Mouse (Mus musculus) heart, embryonic 15.5 days (tissue): ENCODE measurements around the gene Gpr137. TPM values are rescaled to one million over a fixed set of nuclear protein-coding genes. Genes with fewer than 3 reads are reported as not detected.
"Not testable (repeated sequence)": the region's sequence is repeated elsewhere in the genome, so short reads cannot be mapped to it uniquely, and the experiment has no call there.

Experiments
- ATAC-seq: fragments of 200-750 bp; cut with Nextera tagmentation; replicated peaks from 2 replicates; pipeline ENCODE4 v1.8.0; 2017; ENCODE audit warnings: low read depth, moderate TSS enrichment; ENCODE audit not compliant: insufficient number of reproducible peaks, insufficient read depth, low FRiP score
- H3K27ac ChIP-seq: fragments of 300-500 bp; sonication (generic); 2 replicates; pipeline ENCODE4 v1.5.1; 2015; ENCODE audit warnings: mild to moderate bottlenecking, inconsistent platforms
- H3K27me3 ChIP-seq: fragments of 300-500 bp; sonication (generic); 2 replicates; pipeline ENCODE4 v1.6.1; 2015; ENCODE audit warnings: inconsistent platforms
- H3K36me3 ChIP-seq: fragments of 300-500 bp; sonication (generic); 2 replicates; pipeline ENCODE4 v1.6.1; 2015; ENCODE audit warnings: mild to moderate bottlenecking, inconsistent platforms
- H3K4me1 ChIP-seq: fragments of 300-500 bp; sonication (generic); replicated peaks from 2 replicates; pipeline ENCODE4 v1.6.1; 2015; ENCODE audit warnings: inconsistent platforms
- H3K4me2 ChIP-seq: fragments of 300-500 bp; sonication (generic); 2 replicates; pipeline ENCODE4 v1.6.1; 2015; ENCODE audit warnings: inconsistent platforms, mild to moderate bottlenecking, moderate library complexity
- H3K4me3 ChIP-seq: fragments of 300-500 bp; sonication (generic); 2 replicates; pipeline ENCODE4 v1.5.1; 2015; ENCODE audit warnings: mild to moderate bottlenecking, inconsistent platforms
- H3K9ac ChIP-seq: fragments of 300-500 bp; sonication (generic); 2 replicates; pipeline ENCODE4 v1.6.1; 2015; ENCODE audit warnings: mild to moderate bottlenecking, inconsistent platforms
- H3K9me3 ChIP-seq: fragments of 300-500 bp; sonication (generic); replicated peaks from 2 replicates; pipeline ENCODE4 v1.6.1; 2016; ENCODE audit warnings: inconsistent platforms
- WGBS: fragments of 180-500 bp; shearing (Covaris S2); methylation state at CpG from one replicate; pipeline ENCODE4 v1.1.7; 2015; ENCODE audit warnings: mixed read lengths; 5-methylcytosine and 5-hydroxymethylcytosine counted together
- polyA plus RNA-seq: library from polyadenylated mRNA; unstranded; fragments of >200 nt; fragmentation: Nextera tagmentation; extraction: Ambion mirVana; gene quantifications from 2 replicates; pipeline ENCODE4 v1.2.1, GENCODE M21; 2015

The Gpr137 gene
- 20.8 and 27.7 TPM in 2 replicates for polyA plus RNA-seq

DNA sequence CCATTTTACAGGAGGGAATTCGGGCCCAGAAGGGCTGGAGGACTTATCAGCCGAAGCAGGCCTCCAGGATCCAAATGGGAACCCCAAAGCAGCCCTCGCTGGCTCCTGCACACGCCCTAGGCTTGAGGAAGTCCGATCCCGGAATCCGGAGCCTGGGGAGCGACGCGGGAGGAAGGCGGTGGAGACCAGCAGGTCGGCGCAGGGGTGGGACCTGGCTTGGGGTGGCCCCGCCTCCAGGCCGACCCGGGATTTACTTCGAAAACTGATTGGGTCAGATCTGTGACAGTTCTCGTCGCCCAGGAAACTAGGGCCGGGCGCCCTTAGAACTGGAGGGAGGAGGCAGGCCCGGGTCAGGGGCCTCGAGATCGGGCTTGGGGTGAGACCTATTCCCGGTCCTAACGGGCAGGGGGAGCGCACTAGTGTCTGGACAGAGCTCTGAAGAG lies at the start of gene Gpr137:
Gpr137 (minus strand) TSS at position 232 of the 443 bp plus-strand sequence.
- peak within 1 kb of the TSS; percentile 99 for H3K4me2 ChIP-seq
- H3K9me3 ChIP-seq: no peaks in the 10 kb centered on the region
- H3K27me3 ChIP-seq: no peaks in the 10 kb centered on the region
- under 1% methylated on average over 27 of the region's 27 CpGs for WGBS
- H3K36me3 ChIP-seq: 0 out of 2 replicates have a peak, but pooled peaks cover 14% of the 10 kb centered on the region
- H3K9ac ChIP-seq: peak within 1 kb of the TSS; percentile 95
- ATAC-seq: peak; percentile 90
- peak within 1 kb of the TSS; percentile 95 for H3K27ac ChIP-seq
- peak within 1 kb of the TSS; percentile 87 for H3K4me3 ChIP-seq
- H3K4me1 ChIP-seq: peaks cover 28% of the 10 kb centered on the region

DNA sequence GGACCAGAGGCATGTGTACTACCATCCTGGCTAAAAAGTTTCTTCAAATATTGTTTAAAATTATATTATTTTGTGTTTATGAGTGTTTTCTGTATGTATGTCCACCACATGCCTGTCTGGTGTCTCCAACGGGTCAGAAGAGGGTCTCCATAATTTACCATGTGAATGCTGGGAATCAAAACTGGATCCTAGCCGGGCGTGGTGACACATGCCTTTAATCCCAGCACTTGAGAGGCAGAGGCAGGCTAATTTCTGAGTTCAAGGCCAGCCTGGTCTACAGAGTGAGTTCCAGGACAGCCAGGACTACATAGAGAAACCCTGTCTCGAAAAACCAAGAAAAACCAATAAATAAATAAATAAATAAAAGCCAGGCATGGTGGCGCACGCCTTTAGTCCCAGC lies 48.9 kb upstream of the Gpr137 start:
- not testable (repeated sequence) for H3K27ac ChIP-seq, ATAC-seq, H3K9ac ChIP-seq, H3K27me3 ChIP-seq, H3K9me3 ChIP-seq, H3K36me3 ChIP-seq, H3K4me3 ChIP-seq, H3K4me2 ChIP-seq
- WGBS: 88% methylated on average over 6 of the region's 6 CpGs
- peaks cover 44% of the 10 kb centered on the region for H3K4me1 ChIP-seq

DNA sequence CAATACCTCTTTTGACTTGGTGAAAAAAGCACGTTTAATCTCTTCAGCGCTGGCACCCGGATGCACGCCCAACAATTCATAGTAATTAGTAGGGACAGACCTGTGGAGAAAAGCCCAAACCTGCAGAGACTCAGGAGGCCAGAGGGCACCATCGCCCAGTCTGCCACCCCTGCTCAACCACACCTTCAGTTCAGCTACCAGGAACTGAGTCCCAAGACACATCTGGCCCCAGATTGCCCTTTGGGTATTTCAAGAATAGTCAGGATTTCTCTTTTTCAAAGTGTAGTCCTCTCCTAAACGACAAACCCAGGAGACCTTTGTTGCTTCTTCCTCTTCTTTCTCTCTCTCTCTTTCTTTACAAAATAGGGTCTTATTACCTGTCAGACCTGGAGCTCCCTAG lies 48.4 kb upstream of the Gpr137 start:
- Histone ChIP-seq H3K4me1 (peaks cover 49% of the 10 kb centered on the region), H3K36me3 (peaks cover 4% of the 10 kb centered on the region; the same call in 1 of the 2 replicates), H3K27me3 (no peaks in the 10 kb centered on the region), H3K9ac (no peak overlapping the region), H3K4me3 (no peak overlapping the region), H3K4me2 (no peak overlapping the region), H3K9me3 (no peaks in the 10 kb centered on the region), H3K27ac (no peak overlapping the region)
- no peak for ATAC-seq
- 90% methylated on average over 6 of the region's 6 CpGs for WGBS

DNA sequence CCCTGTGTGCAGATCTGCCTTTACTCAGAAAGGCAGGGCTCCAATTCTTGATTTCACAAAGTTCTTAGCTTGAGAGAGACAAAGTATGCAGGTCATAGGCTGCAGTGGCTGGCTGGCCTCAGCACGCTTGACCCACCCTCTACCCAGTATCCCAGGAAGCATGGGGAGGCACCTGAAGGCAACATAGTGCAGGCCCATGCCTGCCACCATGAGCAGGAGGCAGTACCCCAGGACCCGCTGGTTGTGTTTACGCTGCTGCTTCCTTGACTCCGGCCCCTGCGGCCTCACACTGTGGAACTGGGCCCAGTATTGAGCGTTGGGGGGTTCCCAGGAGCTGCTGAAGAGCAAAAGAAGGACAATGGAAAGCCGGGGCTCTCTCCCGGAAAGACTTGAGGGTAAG lies 47.0 kb upstream of the Gpr137 start:
- no peak overlapping the region for H3K9ac ChIP-seq
- H3K4me1 ChIP-seq: peaks cover 43% of the 10 kb centered on the region
- H3K4me3 ChIP-seq: no peak overlapping the region
- no peak overlapping the region for H3K4me2 ChIP-seq
- 90% methylated on average over 8 of the region's 8 CpGs for WGBS
- no peaks in the 10 kb centered on the region for H3K9me3 ChIP-seq
- ATAC-seq: no peak
- H3K27ac ChIP-seq: no peak overlapping the region
- peaks cover 13% of the 10 kb centered on the region for H3K36me3 ChIP-seq
- H3K27me3 ChIP-seq: no peaks in the 10 kb centered on the region

- Histone ChIP-seq H3K9me3 (no peaks in the 10 kb centered on the region), H3K4me2 (peak overlapping the region; percentile 73), H3K4me1 (peaks cover 31% of the 10 kb centered on the region), H3K36me3 (peaks cover 25% of the 10 kb centered on the region), H3K4me3 (peak overlapping the region; percentile 84), H3K27ac (peak overlapping the region; percentile 99), H3K9ac (peak overlapping the region; percentile 96), H3K27me3 (no peaks in the 10 kb centered on the region)
- 5% methylated on average over 8 of the region's 8 CpGs for WGBS
- peak; percentile 4; the same call in 1 of the 2 replicates for ATAC-seq
Observed at GRCm38 (mm10) chr19:6987904-6988285, 45.6 kb upstream of the Gpr137 start.

GRCm38 (mm10) chr19:6987061-6987903 lies 45.0 kb upstream of the Gpr137 start, which contains the start of gene Vegfb:
Gene Vegfb (minus strand): TSS chr19:6987651.
- Histone ChIP-seq H3K36me3 (peaks cover 31% of the 10 kb centered on the region), H3K4me2 (peak within 1 kb of the TSS; percentile 73), H3K9me3 (no peaks in the 10 kb centered on the region), H3K27me3 (no peaks in the 10 kb centered on the region), H3K4me3 (peak within 1 kb of the TSS; percentile 84), H3K4me1 (peaks cover 30% of the 10 kb centered on the region), H3K9ac (peak within 1 kb of the TSS; percentile 96), H3K27ac (peak within 1 kb of the TSS; percentile 99)
- under 1% methylated on average over 64 of the region's 85 CpGs for WGBS
- peak; percentile 71 for ATAC-seq

- WGBS: 67% methylated on average over 10 of the region's 10 CpGs
- no peak for ATAC-seq
- H3K4me2 ChIP-seq: peak overlapping the region; percentile 73
- no peaks in the 10 kb centered on the region for H3K27me3 ChIP-seq
- H3K9me3 ChIP-seq: no peaks in the 10 kb centered on the region
- H3K27ac ChIP-seq: peak overlapping the region; percentile 99
- peaks cover 34% of the 10 kb centered on the region for H3K36me3 ChIP-seq
- H3K9ac ChIP-seq: peak overlapping the region; percentile 96
- peak overlapping the region; percentile 84 for H3K4me3 ChIP-seq
- H3K4me1 ChIP-seq: peaks cover 28% of the 10 kb centered on the region
Observed at GRCm38 (mm10) chr19:6985951-6986708, 43.9 kb upstream of the Gpr137 start.

DNA sequence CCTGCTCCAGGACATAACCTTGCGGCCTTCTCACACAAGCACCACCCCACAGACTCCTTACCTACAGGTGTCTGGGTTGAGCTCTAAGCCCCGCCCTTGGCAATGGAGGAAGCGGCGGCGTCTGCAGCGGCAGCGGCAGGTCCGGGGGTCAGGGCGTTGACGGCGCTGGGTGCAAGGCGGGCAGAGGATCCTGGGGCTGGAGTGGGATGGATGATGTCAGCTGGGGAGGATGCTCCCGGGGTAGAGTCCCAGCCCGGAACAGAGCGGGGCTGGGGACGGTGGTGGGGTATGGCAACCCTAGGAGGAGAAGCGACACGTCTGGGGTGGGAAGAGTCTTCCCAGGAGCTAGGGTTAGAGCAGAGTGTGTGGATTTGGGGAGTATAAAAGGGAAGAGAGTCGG lies 43.0 kb upstream of the Gpr137 start:
- ATAC-seq: no peak
- Histone ChIP-seq H3K27ac (no peak overlapping the region), H3K36me3 (peaks cover 34% of the 10 kb centered on the region), H3K4me3 (no peak overlapping the region), H3K27me3 (no peaks in the 10 kb centered on the region), H3K9ac (no peak overlapping the region), H3K9me3 (no peaks in the 10 kb centered on the region), H3K4me2 (no peak overlapping the region), H3K4me1 (peaks cover 31% of the 10 kb centered on the region)
- WGBS: 84% methylated on average over 19 of the region's 19 CpGs

DNA sequence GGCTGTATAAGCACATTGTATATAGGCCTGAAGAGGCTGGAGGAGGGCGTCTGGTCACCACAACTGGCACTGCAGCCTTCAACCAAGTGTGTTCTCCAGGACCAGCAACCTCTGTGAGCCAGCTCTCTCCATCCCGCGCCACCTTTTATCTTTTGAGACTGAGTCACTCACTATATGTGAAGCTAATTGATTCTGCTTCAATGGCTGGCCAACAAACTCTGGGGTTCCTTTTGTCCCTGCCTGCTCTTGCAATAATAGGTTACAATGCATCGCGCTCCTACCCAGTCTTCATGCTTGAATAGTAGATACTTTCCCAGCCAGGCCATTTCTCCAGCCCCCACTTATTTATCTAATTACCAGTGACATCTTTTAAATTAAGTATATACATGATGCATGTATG lies 41.3 kb upstream of the Gpr137 start:
- Histone ChIP-seq H3K9ac (no peak overlapping the region), H3K27ac (no peak overlapping the region), H3K4me3 (no peak overlapping the region), H3K36me3 (peaks cover 32% of the 10 kb centered on the region), H3K27me3 (no peaks in the 10 kb centered on the region), H3K9me3 (no peaks in the 10 kb centered on the region), H3K4me1 (peaks cover 41% of the 10 kb centered on the region), H3K4me2 (no peak overlapping the region)
- no peak for ATAC-seq
- WGBS: 96% methylated on average over 5 of the region's 5 CpGs

DNA sequence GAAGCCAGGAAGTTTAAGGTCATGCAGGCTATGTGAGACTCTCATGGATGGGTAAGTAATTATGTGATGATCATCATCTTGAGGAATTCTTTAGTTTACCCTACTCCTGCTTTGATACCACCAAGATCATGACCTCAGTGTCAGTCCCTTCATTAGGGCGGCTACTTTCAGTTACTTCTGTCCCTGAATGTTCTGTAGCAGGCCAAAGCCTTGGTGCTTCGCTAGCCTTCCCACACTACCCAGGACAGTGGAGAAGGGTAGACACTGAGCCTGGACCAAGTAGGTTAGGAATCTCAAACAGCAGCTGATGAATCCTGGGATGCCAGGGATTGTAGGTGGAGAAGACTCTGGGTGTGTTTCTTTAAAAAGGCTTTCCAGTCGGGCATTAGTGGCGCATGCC lies 39.2 kb upstream of the Gpr137 start:
- 86% methylated on average over 4 of the region's 4 CpGs for WGBS
- H3K4me2 ChIP-seq: peak overlapping the region; percentile 68
- H3K27ac ChIP-seq: peak overlapping the region; percentile 97
- no peaks in the 10 kb centered on the region for H3K9me3 ChIP-seq
- no peak overlapping the region for H3K9ac ChIP-seq
- ATAC-seq: no peak
- H3K4me3 ChIP-seq: no peak overlapping the region; the same call in 1 of the 2 replicates
- no peaks in the 10 kb centered on the region for H3K27me3 ChIP-seq
- H3K4me1 ChIP-seq: peaks cover 51% of the 10 kb centered on the region
- peaks cover 50% of the 10 kb centered on the region for H3K36me3 ChIP-seq

DNA sequence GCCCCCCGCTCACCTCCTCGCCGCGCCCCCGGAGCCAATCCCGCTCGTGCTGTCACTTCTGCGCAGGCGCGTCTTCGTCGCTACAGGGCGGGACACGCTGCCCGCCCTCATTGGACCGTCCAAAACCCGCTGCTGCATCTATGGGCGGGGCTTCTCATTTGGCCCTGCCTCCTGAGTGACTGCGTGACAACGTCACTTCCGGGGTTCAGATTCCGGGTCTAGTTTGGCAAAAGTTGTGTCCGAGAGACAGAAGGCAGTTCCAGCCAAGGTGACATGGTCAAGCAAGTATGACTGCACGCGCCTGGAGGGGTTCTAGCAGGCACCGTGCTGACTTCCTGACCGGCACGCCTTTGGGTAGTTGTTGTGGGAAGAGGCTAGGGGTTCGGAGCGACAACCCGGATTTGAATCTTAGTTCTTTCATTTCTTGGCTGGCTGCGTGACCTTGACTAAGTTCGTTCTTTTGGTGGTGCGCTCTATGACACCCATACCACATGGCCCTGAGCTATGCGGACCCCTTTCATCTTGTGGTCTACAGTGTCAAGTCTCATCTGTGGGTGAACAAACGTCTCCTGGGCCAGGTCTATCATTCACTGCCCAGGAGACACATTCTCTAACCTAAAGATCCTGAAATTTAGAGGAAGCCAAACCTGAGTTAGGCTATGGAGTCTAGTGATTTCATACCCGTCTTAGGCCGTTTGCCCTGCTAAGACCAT lies 38.3 kb upstream of the Gpr137 start, which contains the start of gene Fkbp2:
Fkbp2 (minus strand) TSS at position 121 of the 713 bp plus-strand sequence.
- H3K4me3 ChIP-seq: peak within 1 kb of the TSS; percentile 79
- H3K36me3 ChIP-seq: peaks cover 52% of the 10 kb centered on the region
- peak; percentile 86 for ATAC-seq
- under 1% methylated on average over 38 of the region's 38 CpGs for WGBS
- peak within 1 kb of the TSS; percentile 82 for H3K9ac ChIP-seq
- peak within 1 kb of the TSS; percentile 89 for H3K4me2 ChIP-seq
- no peaks in the 10 kb centered on the region for H3K9me3 ChIP-seq
- peaks cover 51% of the 10 kb centered on the region for H3K4me1 ChIP-seq
- peak within 1 kb of the TSS; percentile 97 for H3K27ac ChIP-seq
- no peaks in the 10 kb centered on the region for H3K27me3 ChIP-seq
